Mouse (Mus musculus): ENCODE data around the gene Slc25a39. TPM values are rescaled to one million over a fixed set of nuclear protein-coding genes. Genes with fewer than 3 reads are reported as not detected.

Slc25a39 gene
- polyA plus RNA-seq, 1 experiment from 2014 or later, result 144 TPM

- no peak overlapping the region for H3K9ac ChIP-seq (replicated peaks; ENCODE audit: low read length)
- DNase-seq (no peak), ATAC-seq (ENCODE audit: low FRiP score, low TSS enrichment) (no peak)
- H3K4me3 ChIP-seq (replicated peaks; ENCODE audit: low read depth, low read length), result no peak overlapping the region
- no peak overlapping the region for H3K4me2 ChIP-seq (ENCODE audit: low read length)
- 92% methylated on average over 6 of the region's 6 CpGs for WGBS
- no peaks in the 10 kb centered on the region for H3K9me3 ChIP-seq (ENCODE audit: control insufficient read depth, low read length)
- no peak overlapping the region for H3K27ac ChIP-seq (replicated peaks; ENCODE audit: low read depth, low read length)
- peaks cover 16% of the 10 kb centered on the region for H3K4me1 ChIP-seq (ENCODE audit: control insufficient read depth, insufficient read depth, low read length)
- no peaks in the 10 kb centered on the region for H3K27me3 ChIP-seq (ENCODE audit: control insufficient read depth, insufficient read depth, low read length)
- H3K36me3 ChIP-seq (ENCODE audit: control insufficient read depth, insufficient read depth, low read length), result peaks cover 44% of the 10 kb centered on the region
Measured at GRCm38 (mm10) chr11:102432896-102433295, 25.1 kb upstream of the Slc25a39 start.

GRCm38 (mm10) chr11:102432115-102432843 is 24.5 kb upstream of the Slc25a39 start:
- WGBS, result 69% methylated on average over 16 of the region's 16 CpGs
- no peak overlapping the region for H3K4me3 ChIP-seq (replicated peaks; ENCODE audit: low read depth, low read length)

GRCm38 (mm10) chr11:102431728-102432114 is 24.0 kb upstream of the Slc25a39 start:
- Histone ChIP-seq H3K4me1 (ENCODE audit: control insufficient read depth, insufficient read depth, low read length) (peaks cover 7% of the 10 kb centered on the region; the same call in 1 of the 2 replicates), H3K4me2 (ENCODE audit: low read length) (no peak overlapping the region), H3K9ac (replicated peaks; ENCODE audit: low read length) (no peak overlapping the region), H3K27ac (replicated peaks; ENCODE audit: low read depth, low read length) (no peak overlapping the region), H3K36me3 (ENCODE audit: control insufficient read depth, insufficient read depth, low read length) (peaks cover 32% of the 10 kb centered on the region), H3K4me3 (replicated peaks; ENCODE audit: low read depth, low read length) (no peak overlapping the region), H3K9me3 (ENCODE audit: control insufficient read depth, low read length) (no peaks in the 10 kb centered on the region), H3K27me3 (ENCODE audit: control insufficient read depth, insufficient read depth, low read length) (no peaks in the 10 kb centered on the region)
- DNase-seq (no peak), ATAC-seq (ENCODE audit: low FRiP score, low TSS enrichment) (no peak)
- 87% methylated on average over 3 of the region's 3 CpGs for WGBS

More at GRCm38 (mm10) chr11:102432115-102432843, 24.5 kb upstream of the Slc25a39 start:
- Histone ChIP-seq H3K9ac (replicated peaks; ENCODE audit: low read length) (no peak overlapping the region), H3K27me3 (ENCODE audit: control insufficient read depth, insufficient read depth, low read length) (no peaks in the 10 kb centered on the region), H3K9me3 (ENCODE audit: control insufficient read depth, low read length) (no peaks in the 10 kb centered on the region), H3K36me3 (ENCODE audit: control insufficient read depth, insufficient read depth, low read length) (peaks cover 38% of the 10 kb centered on the region), H3K4me2 (ENCODE audit: low read length) (no peak overlapping the region), H3K4me1 (ENCODE audit: control insufficient read depth, insufficient read depth, low read length) (peaks cover 10% of the 10 kb centered on the region), H3K27ac (replicated peaks; ENCODE audit: low read depth, low read length) (no peak overlapping the region)
- DNase-seq (no peak), ATAC-seq (ENCODE audit: low FRiP score, low TSS enrichment) (no peak)

- Histone ChIP-seq H3K4me3 (replicated peaks; ENCODE audit: low read depth, low read length) (peak overlapping the region; percentile 41), H3K9ac (replicated peaks; ENCODE audit: low read length) (peak overlapping the region; percentile 42), H3K36me3 (ENCODE audit: control insufficient read depth, insufficient read depth, low read length) (peaks cover 26% of the 10 kb centered on the region), H3K27me3 (ENCODE audit: control insufficient read depth, insufficient read depth, low read length) (no peaks in the 10 kb centered on the region), H3K9me3 (ENCODE audit: control insufficient read depth, low read length) (no peaks in the 10 kb centered on the region), H3K27ac (replicated peaks; ENCODE audit: low read depth, low read length) (peak overlapping the region; percentile 63; the same call in 1 of the 2 replicates), H3K4me1 (ENCODE audit: control insufficient read depth, insufficient read depth, low read length) (peaks cover 7% of the 10 kb centered on the region; the same call in 1 of the 2 replicates), H3K4me2 (ENCODE audit: low read length) (peak overlapping the region; percentile 93)
- 0% methylated on average over 7 of the region's 7 CpGs for WGBS
- DNase-seq (peak; percentile 93), ATAC-seq (ENCODE audit: low FRiP score, low TSS enrichment) (peak; percentile 44; the same call in 1 of the 2 replicates)
Measured at GRCm38 (mm10) chr11:102431018-102431645, 23.4 kb upstream of the Slc25a39 start.

DNA sequence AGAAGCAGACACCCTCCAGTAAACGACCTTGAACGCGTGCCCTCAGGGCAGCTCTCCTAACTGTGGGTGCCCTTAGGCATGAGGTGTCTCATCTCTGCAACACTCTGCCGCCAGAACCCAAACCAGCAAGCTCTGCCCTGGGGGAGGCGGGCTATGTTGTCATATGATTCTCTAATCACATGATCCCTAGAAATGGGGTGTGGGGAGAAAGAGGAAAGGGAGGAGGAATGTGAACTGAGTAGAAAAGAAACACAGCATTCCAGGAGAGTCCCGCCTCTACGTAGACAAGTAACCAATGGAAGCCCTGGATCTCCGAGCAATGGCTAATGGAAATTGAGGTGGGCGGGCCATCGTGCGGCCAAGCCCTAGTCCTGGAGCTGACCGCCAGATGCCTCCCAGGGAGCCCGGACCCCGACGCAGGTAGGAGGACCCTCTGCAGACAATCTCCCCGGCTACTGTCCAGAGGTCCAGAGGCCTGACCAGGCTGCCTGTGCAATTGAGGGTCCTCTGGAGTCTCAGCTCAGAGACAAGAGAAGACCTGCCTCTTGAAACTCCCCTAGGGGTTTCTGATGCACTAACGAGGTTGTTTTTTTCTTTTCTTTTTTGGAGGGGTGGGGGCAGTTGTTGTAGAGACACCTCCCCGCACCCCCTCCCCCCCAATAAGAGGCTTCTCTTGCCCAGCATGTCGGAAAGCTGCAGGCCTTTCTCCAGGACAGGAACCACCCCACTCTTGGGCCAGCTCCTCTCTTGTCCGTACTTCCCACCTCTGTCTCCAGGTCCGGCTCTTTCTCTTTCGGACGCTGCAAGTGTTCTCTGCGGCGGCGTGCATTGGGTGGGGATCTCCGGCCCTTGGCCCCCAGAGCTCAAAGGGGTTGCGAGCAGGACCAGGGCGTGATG is 22.6 kb upstream of the Slc25a39 start, which contains the start of gene Grn:
TSS of gene Grn (plus strand) at position 195 of the 897 bp plus-strand sequence.
- peaks cover 7% of the 10 kb centered on the region; the same call in 1 of the 2 replicates for H3K4me1 ChIP-seq (ENCODE audit: control insufficient read depth, insufficient read depth, low read length)
- peak within 1 kb of the TSS; percentile 41 for H3K4me3 ChIP-seq (replicated peaks; ENCODE audit: low read depth, low read length)
- DNase-seq (peak; percentile 94), ATAC-seq (ENCODE audit: low FRiP score, low TSS enrichment) (peak; percentile 85)
- peak within 1 kb of the TSS; percentile 93 for H3K4me2 ChIP-seq (ENCODE audit: low read length)
- no peaks in the 10 kb centered on the region for H3K27me3 ChIP-seq (ENCODE audit: control insufficient read depth, insufficient read depth, low read length)
- H3K27ac ChIP-seq (replicated peaks; ENCODE audit: low read depth, low read length), result peak within 1 kb of the TSS; percentile 63; the same call in 1 of the 2 replicates
- peak within 1 kb of the TSS; percentile 42 for H3K9ac ChIP-seq (replicated peaks; ENCODE audit: low read length)
- peaks cover 19% of the 10 kb centered on the region for H3K36me3 ChIP-seq (ENCODE audit: control insufficient read depth, insufficient read depth, low read length)
- under 1% methylated on average over 29 of the region's 29 CpGs for WGBS
- no peaks in the 10 kb centered on the region for H3K9me3 ChIP-seq (ENCODE audit: control insufficient read depth, low read length)

DNA sequence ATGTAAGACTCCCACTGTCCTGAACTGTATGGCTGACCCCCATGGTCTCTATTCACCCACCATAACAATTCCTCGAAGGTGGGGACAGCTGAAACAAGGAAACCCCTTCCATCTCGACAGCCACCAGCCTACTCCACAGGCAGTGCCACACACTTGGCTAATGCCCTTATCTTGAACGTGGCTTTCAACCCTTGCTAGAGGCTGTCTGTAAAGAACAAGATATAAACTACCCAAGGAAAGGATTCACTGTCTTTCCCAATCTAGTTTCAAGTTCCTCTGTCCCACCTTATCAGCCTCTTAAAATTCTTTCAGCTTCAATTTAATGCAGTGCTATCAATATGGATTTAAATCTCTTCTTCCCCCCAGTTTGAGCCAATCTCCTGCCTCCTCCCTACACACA is 21.8 kb upstream of the Slc25a39 start:
- Histone ChIP-seq H3K27ac (replicated peaks; ENCODE audit: low read depth, low read length) (no peak overlapping the region), H3K9me3 (ENCODE audit: control insufficient read depth, low read length) (no peaks in the 10 kb centered on the region), H3K4me3 (replicated peaks; ENCODE audit: low read depth, low read length) (peak overlapping the region; percentile 41), H3K4me1 (ENCODE audit: control insufficient read depth, insufficient read depth, low read length) (peaks cover 7% of the 10 kb centered on the region; the same call in 1 of the 2 replicates), H3K4me2 (ENCODE audit: low read length) (peak overlapping the region; percentile 93), H3K9ac (replicated peaks; ENCODE audit: low read length) (no peak overlapping the region), H3K36me3 (ENCODE audit: control insufficient read depth, insufficient read depth, low read length) (peaks cover 10% of the 10 kb centered on the region), H3K27me3 (ENCODE audit: control insufficient read depth, insufficient read depth, low read length) (no peaks in the 10 kb centered on the region)
- ATAC-seq (ENCODE audit: low FRiP score, low TSS enrichment) (no peak), DNase-seq (no peak)
- WGBS, result 51% methylated on average over 3 of the region's 3 CpGs

DNA sequence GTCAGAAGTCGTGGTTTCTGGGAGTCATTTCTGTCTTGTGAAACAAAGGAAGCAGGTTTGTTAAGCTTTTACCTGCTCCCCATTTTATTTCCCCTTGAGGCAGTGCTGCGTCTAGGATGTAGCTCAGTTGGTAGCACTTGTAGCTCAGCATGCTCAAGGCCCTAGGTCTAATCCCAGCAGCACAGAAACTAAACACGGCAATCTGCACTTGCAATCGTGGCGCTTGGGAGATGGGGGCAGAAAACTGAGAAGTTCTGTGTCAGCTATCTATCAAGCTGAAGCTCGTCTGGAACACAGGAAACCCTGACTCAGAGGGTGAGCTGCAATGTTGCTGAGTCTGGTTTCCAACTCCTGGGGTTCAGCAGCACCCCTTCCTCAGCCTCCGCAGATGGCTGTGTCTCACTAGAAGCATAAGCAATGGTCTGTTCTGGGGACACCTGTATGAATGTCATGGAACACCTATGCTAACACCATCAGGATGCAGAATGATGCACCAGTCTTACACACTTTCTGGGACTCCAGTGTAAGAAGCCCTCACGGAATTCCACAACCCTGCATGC is 21.3 kb upstream of the Slc25a39 start:
- Histone ChIP-seq H3K27ac (replicated peaks; ENCODE audit: low read depth, low read length) (no peak overlapping the region), H3K36me3 (ENCODE audit: control insufficient read depth, insufficient read depth, low read length) (peaks cover 8% of the 10 kb centered on the region; the same call in 1 of the 2 replicates), H3K4me1 (ENCODE audit: control insufficient read depth, insufficient read depth, low read length) (peaks cover 7% of the 10 kb centered on the region; the same call in 1 of the 2 replicates), H3K27me3 (ENCODE audit: control insufficient read depth, insufficient read depth, low read length) (no peaks in the 10 kb centered on the region), H3K9me3 (ENCODE audit: control insufficient read depth, low read length) (no peaks in the 10 kb centered on the region), H3K4me2 (ENCODE audit: low read length) (peak overlapping the region; percentile 93; the same call in 1 of the 2 replicates), H3K4me3 (replicated peaks; ENCODE audit: low read depth, low read length) (no peak overlapping the region), H3K9ac (replicated peaks; ENCODE audit: low read length) (no peak overlapping the region)
- DNase-seq, result no peak
- no peak for ATAC-seq (ENCODE audit: low FRiP score, low TSS enrichment)
- WGBS, result 75% methylated on average over 8 of the region's 8 CpGs
